In the genomic region with DNA sequence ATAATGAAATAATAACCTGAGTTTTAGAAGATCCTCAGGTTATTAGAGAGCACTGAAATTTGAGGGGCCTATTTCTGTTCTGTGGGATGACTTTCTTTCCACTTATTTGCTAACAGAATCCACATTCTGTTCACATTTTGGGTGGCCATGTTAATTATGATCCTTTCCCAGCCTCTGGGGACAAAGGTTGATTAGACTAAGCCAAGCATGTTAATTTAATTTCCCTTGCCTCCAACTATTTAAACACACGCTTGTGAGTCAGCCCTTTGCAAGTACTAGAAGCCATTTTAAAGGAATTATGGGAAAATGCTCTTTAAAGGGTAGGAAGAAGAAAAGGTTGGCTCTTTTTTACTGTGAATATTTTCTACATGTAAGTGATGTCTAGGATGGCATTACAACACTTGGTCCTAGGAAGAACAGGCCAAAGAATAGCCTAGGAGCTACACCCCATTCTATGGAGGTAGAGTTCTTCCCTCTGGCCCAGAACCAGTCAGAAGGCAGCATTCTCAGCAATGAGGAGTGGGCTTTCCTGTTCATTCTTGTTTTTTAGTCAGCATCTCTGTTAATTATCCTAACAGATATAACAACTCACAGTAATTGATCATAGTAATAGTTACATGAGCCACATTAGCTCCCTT, we compare ENCODE assay signal across 29 mouse cellular contexts.
DNase-seq lines count a peak whose midpoint lies in the region; ATAC-seq and TF ChIP-seq lines count a peak whose summit lies in the region.
"Had no signal": no experiment of that assay in that cellular context is flagged by ENCODE, and none has a peak within 500 bp of the region (broad histone marks: within the 10 kb centered on the region; RNA-seq: fewer than 3 reads in every experiment).

No protein-coding gene starts in this region.

- H3K9me3 ChIP-seq in hindbrain, postnatal 0 days (ENCODE audit: low read length), result no peaks in the 10 kb centered on the region
- H3K9me3 ChIP-seq in hindbrain, embryonic 14.5 days (ENCODE audit: control insufficient read depth, low read length), result no peaks in the 10 kb centered on the region
- no peaks in the 10 kb centered on the region for H3K9me3 ChIP-seq in forebrain, embryonic 14.5 days (replicated peaks; ENCODE audit: control insufficient read depth, low read length)
- H3K9me3 ChIP-seq: hindbrain, embryonic 13.5 days; limb, embryonic 12.5 days; liver, embryonic 15.5 days; neural tube, embryonic 13.5 days had no signal

- no peaks in the 10 kb centered on the region for H3K4me1 ChIP-seq in hindbrain, postnatal 0 days (ENCODE audit: insufficient read depth, low read length)
- H3K4me1 ChIP-seq in hindbrain, embryonic 14.5 days (replicated peaks; ENCODE audit: control insufficient read depth, insufficient read depth, low read length), result no peaks in the 10 kb centered on the region
- H3K4me1 ChIP-seq in forebrain, embryonic 14.5 days (ENCODE audit: control insufficient read depth, insufficient read depth, low read length), result no peaks in the 10 kb centered on the region
- H3K4me1 ChIP-seq: hindbrain, embryonic 13.5 days; limb, embryonic 12.5 days; liver, embryonic 15.5 days had no signal

- no peak for TF ChIP-seq CTCF in hindbrain, postnatal 0 days (IDR thresholded peaks at IDR 0.05; ENCODE audit: low read depth)

- H3K36me3 ChIP-seq in hindbrain, postnatal 0 days (ENCODE audit: insufficient read depth, low read length), result no peaks in the 10 kb centered on the region
- H3K36me3 ChIP-seq in hindbrain, embryonic 14.5 days (replicated peaks; ENCODE audit: control insufficient read depth, insufficient read depth), result no peaks in the 10 kb centered on the region
- no peaks in the 10 kb centered on the region for H3K36me3 ChIP-seq in forebrain, embryonic 14.5 days (ENCODE audit: control insufficient read depth, insufficient read depth, low read length)
- H3K36me3 ChIP-seq: hindbrain, embryonic 13.5 days; limb, embryonic 12.5 days; liver, embryonic 15.5 days; neural tube, embryonic 13.5 days had no signal

- H3K9ac ChIP-seq in hindbrain, postnatal 0 days (replicated peaks; ENCODE audit: low read length), result no peak overlapping the region
- H3K9ac ChIP-seq in hindbrain, embryonic 14.5 days, result no peak overlapping the region
- H3K9ac ChIP-seq in forebrain, embryonic 14.5 days (ENCODE audit: low read length), result no peak overlapping the region
- H3K9ac ChIP-seq: hindbrain, embryonic 13.5 days; limb, embryonic 12.5 days; liver, embryonic 15.5 days; lung, embryonic 14.5 days; neural tube, embryonic 13.5 days had no signal

- 46% methylated on average over 1 of the region's 1 CpGs for WGBS in hindbrain, postnatal 0 days
- 32% methylated on average over 1 of the region's 1 CpGs for WGBS in hindbrain, embryonic 14.5 days
- 13% methylated on average over 1 of the region's 1 CpGs for WGBS in forebrain, embryonic 14.5 days

- H3K4me3 ChIP-seq in hindbrain, postnatal 0 days (ENCODE audit: low read length), result no peak overlapping the region
- H3K4me3 ChIP-seq in hindbrain, embryonic 14.5 days (replicated peaks; ENCODE audit: low read length), result no peak overlapping the region
- H3K4me3 ChIP-seq in forebrain, embryonic 14.5 days (ENCODE audit: low read depth, low read length), result no peak overlapping the region
- H3K4me3 ChIP-seq: hindbrain, embryonic 13.5 days; limb, embryonic 12.5 days; liver, embryonic 15.5 days; neural tube, embryonic 13.5 days had no signal

- no peak for ATAC-seq in hindbrain, postnatal 0 days
- ATAC-seq in hindbrain, embryonic 14.5 days (ENCODE audit: low FRiP score), result no peak
- peak; percentile 72 for ATAC-seq in forebrain, embryonic 14.5 days
- ATAC-seq: inflammation-experienced regulatory T-cells, adult 6 months; Patski had no signal

- H3K27me3 ChIP-seq in hindbrain, postnatal 0 days (ENCODE audit: insufficient read depth, low read length), result no peaks in the 10 kb centered on the region
- H3K27me3 ChIP-seq in hindbrain, embryonic 14.5 days (ENCODE audit: control insufficient read depth, insufficient read depth, low read length), result no peaks in the 10 kb centered on the region
- H3K27me3 ChIP-seq in forebrain, embryonic 14.5 days (replicated peaks; ENCODE audit: control insufficient read depth, insufficient read depth, low read length), result 0 out of 2 replicates have a peak, but pooled peaks cover 3% of the 10 kb centered on the region
- H3K27me3 ChIP-seq: CH12.LX; hindbrain, embryonic 13.5 days; limb, embryonic 12.5 days; liver, embryonic 15.5 days; neural tube, embryonic 13.5 days; Patski had no signal

- H3K27ac ChIP-seq in hindbrain, postnatal 0 days, result no peak overlapping the region
- no peak overlapping the region for H3K27ac ChIP-seq in hindbrain, embryonic 14.5 days
- H3K27ac ChIP-seq in forebrain, embryonic 14.5 days (ENCODE audit: low read depth, low read length), result no peak overlapping the region
- H3K27ac ChIP-seq: hindbrain, embryonic 13.5 days; limb, embryonic 12.5 days; liver, embryonic 15.5 days; neural tube, embryonic 13.5 days had no signal

- DNase-seq in embryo, embryonic 11 days, result peak; percentile 18
- no peak for DNase-seq in embryo, embryonic 10 days (ENCODE audit: low spot score)
- peak; percentile 31 for DNase-seq in hindbrain, postnatal 0 days (ENCODE audit: low spot score)
- DNase-seq in hindbrain, embryonic 14.5 days (ENCODE audit: low spot score), result no peak
- DNase-seq in forebrain, embryonic 14.5 days (ENCODE audit: low spot score), result peak; percentile 71
- DNase-seq in heart, postnatal 10 days, result no peak
- no peak for DNase-seq in frontal cortex, postnatal 14 days (ENCODE audit: low spot score in 2 of 2)
- DNase-seq: adrenal gland, postnatal 10 days; cerebellum, adult 11 months; cerebellum, adult 9-10 months; cerebellum, postnatal 36 days; gastrocnemius, postnatal 25 days; heart, adult 11 months; heart, postnatal 4 days; kidney, adult 11 months; kidney, postnatal 14 days; lung, embryonic 14.5 days; lung, postnatal 14 days; right cerebral cortex, postnatal 25 days; spleen, adult 18-20 months; thymus, postnatal 14 days had no signal

- intact Hi-C loops in heart, postnatal 10 days (cut with DNase I), result no loop called here

- no peak overlapping the region for H3K4me2 ChIP-seq in hindbrain, postnatal 0 days (ENCODE audit: low read depth, low read length)
- H3K4me2 ChIP-seq in hindbrain, embryonic 14.5 days (replicated peaks), result no peak overlapping the region
- H3K4me2 ChIP-seq in forebrain, embryonic 14.5 days (ENCODE audit: low read length), result no peak overlapping the region
- H3K4me2 ChIP-seq: heart, embryonic 11.5 days; hindbrain, embryonic 13.5 days; limb, embryonic 12.5 days; liver, embryonic 15.5 days; lung, embryonic 14.5 days; neural tube, embryonic 13.5 days had no signal

Comparison
In these comparisons a context has a peak if more than half of its experiments do, and no peak if none do; other contexts are left out.
1. DNase-seq: peak in embryo, embryonic 11 days (single experiment), hindbrain, postnatal 0 days (single experiment) and forebrain, embryonic 14.5 days (single experiment); none in embryo, embryonic 10 days (single experiment), hindbrain, embryonic 14.5 days (single experiment), heart, postnatal 10 days (0 of 2) and frontal cortex, postnatal 14 days (0 of 2).